Mouse (Mus musculus) 416B (cell line): Measurements from ENCODE around the gene Gstt2.
"Not testable (repeated sequence)": the region's sequence is repeated elsewhere in the genome, so short reads cannot be mapped to it uniquely, and the experiment has no call there.

ENCODE experiments used
- DNase-seq: peaks from one replicate; pipeline ENCODE4 v3.0.0; 2011; ENCODE audit warnings: low read depth

Gstt2 gene

GRCm38 (mm10) chr10:75855416-75855981 lies 18.3 kb upstream of the Gstt2 start:
- no peak for DNase-seq

- DNase-seq = no peak
These were observed 17.6 kb upstream of the Gstt2 start for GRCm38 (mm10) chr10:75854791-75855190.

- DNase-seq = peak; percentile 32
These were observed 16.9 kb upstream of the Gstt2 start for GRCm38 (mm10) chr10:75854096-75854495.

DNA sequence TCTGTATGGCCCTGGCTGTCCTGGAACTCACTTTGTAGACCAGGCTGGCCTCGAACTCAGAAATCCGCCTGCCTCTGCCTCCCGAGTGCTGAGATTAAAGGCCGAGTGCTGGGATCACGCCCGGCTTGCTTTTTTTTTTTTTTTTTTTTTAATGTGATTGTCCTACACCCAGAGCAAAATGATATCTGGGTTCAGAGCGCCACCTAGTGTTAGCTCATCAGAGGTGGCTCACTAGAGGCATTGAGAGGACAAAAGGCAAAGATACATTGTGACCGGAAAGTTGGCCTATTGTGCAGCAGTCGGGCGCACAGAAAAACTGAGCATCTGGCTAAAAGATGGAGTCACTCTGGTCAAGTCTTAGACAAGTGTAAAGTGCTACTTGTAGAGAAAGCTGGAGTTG lies 16.2 kb upstream of the Gstt2 start:
- DNase-seq = peak; percentile 88

- DNase-seq = no peak
These were observed 15.4 kb upstream of the Gstt2 start for GRCm38 (mm10) chr10:75852539-75853125.

DNA sequence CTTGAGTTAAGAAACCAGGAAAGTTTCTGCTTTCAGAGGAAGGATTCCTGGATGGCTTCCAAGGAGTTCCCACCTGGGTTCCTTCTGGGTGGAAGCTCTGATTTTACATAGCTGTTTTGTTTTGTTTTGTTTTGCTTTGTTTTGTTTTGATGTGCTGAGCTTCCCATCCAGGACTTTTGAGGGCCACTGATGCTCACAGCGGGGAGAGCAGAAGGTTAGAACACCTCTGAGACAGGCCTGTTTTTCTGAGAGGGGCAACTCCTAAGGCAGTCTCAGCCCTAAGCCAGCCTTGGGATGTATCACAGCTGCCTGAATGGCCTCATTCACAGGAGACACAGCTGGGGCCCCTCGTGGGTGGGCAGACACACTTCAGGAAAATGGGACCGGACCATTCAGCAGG lies 14.5 kb upstream of the Gstt2 start:
- DNase-seq = no peak

DNA sequence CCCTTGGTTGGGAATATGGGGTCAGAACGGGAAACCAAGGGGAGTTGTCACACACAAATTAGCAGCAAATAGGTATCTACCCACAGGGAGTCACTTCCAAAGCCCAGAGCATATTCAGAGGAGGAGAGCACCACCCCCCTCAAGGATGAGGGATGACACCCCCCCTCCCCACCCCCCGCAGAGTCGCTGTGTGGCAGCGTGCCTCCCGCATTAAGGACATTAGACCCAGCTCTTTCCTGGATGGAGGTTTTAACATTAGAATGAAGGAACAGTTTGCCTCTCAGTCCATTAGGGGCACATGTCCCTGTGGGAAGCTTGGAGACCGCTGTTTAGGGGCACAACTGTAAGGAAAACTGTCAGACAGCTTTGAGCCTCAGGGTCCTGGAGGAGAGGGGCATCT lies 13.9 kb upstream of the Gstt2 start:
- no peak for DNase-seq

DNA sequence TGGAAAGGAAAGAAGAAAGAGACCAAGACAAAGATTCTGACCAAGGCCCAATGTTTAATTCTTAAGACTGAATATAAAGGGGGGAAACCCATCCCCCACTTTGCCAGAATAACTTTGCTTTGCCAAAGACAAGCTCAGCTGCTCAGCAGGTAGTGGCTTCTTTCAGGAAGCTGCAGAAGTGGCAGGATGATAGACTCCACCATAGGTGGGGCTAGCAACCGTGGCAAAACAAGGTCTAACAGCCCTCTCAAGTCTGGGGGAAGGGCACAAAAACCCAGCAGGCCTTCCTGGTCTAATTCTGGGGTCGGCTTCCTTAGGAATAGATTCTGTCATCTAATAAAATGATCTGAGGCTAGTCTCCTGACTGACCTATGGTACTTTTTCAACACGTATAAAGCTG lies 11.2 kb upstream of the Gstt2 start:
- no peak for DNase-seq

- no peak for DNase-seq
These were observed 8.2 kb upstream of the Gstt2 start for GRCm38 (mm10) chr10:75845306-75845930.

DNA sequence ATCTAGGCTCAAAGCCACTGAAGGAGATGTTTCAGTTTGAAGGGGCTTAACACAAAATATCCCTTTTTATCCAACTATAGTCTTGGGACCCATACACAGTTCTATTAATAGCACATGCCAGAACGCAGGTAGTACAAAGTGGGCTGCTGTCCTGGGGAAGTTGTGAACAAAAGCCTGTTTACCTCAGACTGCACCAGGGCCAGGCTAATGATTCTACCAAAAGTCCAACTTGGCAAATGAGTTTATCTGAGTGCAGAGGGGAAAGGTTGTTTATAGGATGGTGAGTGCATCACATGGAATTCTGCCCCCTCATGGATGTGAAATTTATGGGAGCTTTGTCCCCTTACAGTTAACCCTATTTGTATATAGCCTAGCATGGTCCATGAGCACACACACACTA lies 7.6 kb upstream of the Gstt2 start:
- DNase-seq = no peak

GRCm38 (mm10) chr10:75843898-75844297 lies 6.7 kb upstream of the Gstt2 start:
- not testable (repeated sequence) for DNase-seq

DNA sequence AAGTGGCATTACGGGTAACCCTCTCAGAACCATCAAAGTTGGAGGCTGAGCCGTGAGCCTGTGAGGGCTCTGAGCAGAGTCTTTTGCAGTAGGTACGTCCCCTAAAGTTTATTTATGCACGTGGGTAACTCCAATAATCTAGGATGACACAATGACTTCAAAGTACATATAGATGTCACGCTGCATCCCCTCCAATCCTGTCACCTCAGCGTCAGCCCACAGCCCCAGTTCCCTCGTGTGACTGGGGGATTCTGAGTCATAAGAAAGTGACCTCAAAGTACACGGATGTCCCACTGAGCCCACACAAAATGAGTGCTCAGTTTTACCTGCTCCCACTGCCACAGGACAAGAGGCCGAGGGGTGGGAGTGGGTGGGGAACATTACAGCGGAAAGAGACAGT lies 1.9 kb upstream of the Gstt2 start:
- no peak for DNase-seq

GRCm38 (mm10) chr10:75835761-75836531 lies 1.3 kb downstream of the Gstt2 start:
- peak; percentile 49 for DNase-seq

GRCm38 (mm10) chr10:75835307-75835706 lies 1.9 kb downstream of the Gstt2 start:
- DNase-seq = peak; percentile 69

GRCm38 (mm10) chr10:75834721-75835120 lies 2.5 kb downstream of the Gstt2 start:
- DNase-seq = no peak

DNA sequence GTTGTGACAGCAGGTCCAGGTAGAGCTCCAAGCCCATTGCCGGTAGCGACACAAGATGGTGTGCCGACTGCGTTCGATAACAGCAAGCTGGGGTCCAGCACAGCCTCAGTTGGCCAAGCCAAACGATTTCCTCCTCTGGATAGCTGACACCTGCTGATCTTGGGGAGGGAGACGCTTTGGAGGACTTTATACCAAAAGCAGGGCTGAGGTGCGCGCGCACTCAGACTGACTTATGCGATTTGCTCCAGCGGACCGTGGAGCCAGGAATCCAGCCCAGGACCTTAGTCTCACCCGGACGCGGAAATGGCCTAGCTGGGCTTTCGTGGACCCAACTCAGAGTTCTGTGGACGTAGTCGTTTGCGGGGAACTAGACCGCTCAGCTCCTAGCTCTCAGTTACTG lies 3.0 kb downstream of the Gstt2 start:
- DNase-seq = no peak

DNA sequence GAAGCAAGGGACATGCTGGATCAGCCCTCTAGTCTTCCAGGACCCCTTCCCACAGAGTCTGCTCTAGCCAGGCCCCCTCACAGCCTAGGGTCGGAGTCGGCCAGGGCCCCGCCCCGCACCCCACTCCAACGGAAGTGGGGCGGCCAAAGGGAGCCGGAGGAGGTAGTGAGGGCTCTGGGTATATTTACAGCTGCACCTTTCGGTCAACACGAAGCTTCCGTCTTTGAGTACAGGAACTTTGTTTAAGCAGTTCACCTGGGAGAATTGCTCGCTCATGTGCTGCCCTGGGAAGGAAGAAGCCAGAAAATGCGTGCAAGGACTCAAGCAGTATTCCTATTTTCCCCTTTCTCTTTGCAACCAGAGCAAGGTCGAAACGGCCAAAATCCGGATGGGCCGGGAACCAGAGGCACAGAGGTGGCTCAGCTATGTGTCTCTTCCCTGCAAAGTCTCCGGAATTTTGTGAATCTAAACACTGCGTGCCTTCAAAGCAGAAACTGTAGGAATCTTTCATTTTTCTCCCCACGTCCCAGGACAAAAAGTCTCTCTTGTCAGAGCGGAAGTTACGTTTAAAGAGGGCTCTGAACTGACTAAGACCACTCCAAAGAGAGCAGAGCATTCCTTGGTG lies 3.7 kb downstream of the Gstt2 start:
- no peak for DNase-seq

DNA sequence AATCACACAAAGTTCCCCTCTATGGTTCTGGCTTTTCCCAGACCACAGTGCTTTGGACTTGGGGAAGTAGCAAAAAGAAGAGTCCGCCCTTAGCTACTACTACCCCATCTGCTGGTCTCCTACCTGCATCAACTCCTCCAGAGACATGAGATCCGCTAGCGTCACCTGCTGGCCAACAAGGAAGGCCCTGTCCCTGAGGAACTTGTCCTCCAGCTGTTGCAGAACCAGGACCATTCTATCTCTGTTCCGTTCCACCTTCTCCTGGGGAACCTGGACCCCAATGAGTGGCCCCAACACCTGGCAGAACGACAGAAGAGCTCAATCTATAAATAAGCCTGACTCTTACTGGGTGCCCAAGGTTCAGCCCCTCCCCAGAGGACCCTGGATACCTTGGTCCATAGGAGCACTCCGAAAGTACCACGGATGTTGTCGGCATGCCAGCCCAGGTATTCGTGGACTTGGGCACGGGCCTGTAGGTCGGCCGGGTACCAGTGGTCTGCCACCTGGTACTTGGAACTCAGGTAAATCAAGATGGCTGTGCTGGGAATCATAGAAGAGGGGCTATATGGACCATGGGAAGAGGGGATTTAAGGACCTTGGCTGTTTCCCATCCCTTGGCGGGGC lies 4.8 kb downstream of the Gstt2 start:
- DNase-seq = peak; percentile 87

DNA sequence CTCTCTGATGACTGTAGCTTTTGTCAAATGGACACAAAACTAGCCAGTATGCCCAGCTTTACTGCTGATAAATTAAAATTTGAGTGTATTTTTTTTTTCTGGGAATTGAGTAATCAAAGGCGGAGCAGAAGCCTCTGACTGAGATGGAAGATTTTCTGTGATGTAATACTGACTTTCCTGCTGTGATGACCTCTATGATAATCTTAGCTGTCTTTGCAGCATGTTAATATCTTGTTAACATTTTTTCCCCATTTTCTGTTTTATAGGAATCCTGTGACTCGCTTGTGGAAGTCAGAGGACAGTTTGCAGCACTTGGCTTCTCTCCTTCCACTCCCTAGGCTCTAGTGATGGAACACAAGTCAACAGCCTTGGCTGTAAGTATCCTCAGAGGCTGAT lies 7.0 kb downstream of the Gstt2 start:
- DNase-seq = peak; percentile 12

DNA sequence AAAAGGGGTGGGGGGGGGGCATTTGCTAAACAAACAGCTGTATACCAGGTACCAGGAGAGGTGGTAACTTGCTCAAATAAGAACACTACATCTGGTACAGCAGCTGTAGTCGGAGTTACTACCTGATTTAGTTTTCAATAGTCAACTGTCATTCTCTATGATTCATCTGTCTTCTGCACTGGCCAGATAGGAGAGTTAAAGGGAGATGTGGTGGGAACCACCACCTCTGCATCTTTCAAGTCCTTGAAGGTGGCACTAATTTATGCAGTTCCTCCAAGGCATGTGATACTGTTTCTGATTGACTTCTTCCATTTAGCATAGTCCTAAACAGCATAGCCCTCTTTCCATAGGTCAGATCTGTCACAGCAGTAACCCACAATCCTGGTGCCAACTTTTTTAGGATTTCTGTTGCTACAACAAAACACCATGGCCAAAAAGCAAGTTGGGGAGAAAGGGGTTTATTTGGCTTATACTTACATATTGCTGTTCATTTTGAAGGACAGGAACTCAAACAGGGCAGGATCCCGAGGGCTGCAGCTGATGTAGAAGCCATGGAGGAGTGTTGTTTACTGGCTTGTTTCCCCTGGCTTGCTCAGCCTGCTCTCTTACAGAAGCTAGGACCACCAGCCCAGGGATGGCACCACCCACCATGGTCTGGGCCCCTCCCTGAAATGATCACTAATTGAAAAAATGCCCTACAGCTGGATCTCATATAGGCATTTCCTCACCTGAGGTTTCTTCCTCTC lies 7.5 kb downstream of the Gstt2 start:
- no peak for DNase-seq

GRCm38 (mm10) chr10:75828500-75828931 lies 8.7 kb downstream of the Gstt2 start:
- DNase-seq = peak; percentile 8
